Mouse (Mus musculus): ENCODE measurements around the gene Fgf10. TPM values are rescaled to one million over a fixed set of nuclear protein-coding genes. Genes with fewer than 3 reads are reported as not detected.

The Fgf10 gene
- total and polyA plus RNA-seq, 3 experiments = not detected

DNA sequence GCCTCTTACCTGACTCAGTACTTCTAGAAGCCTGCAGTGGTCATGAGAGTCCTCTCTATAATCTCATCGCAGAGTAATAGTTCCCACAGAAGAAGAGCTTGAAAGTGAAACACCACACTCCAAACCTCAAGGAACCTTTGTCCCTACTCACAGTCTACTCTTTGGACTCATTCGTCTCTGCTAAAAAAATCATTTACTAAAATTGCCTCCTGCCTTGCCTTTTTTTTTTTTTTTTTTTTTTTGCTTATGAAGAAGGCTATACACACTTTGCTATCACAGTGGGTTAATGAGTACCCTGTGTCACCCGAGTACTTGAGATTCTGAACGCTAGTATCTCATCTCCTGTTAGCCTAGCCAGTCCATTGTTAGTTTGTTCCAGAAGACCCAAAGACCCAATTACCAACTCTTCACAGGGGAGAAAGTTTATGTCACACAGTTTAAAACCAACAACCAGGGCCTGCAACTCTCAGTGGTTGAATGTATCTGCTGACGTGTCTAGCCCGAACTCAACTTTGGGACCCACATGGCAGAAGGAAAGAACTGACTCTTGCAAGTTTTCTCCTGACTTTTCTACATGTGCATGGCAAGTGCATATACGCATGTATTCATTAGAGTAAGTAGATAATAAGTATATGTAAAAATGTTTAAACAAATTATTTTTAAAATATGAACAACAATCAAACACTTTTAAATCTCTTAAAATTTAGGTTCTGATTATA is 10.8 kb upstream of the Fgf10 start:
- no peak overlapping the region for H3K27ac ChIP-seq (ENCODE audit: insufficient read depth, low read depth)
- peaks cover 0 to 3% of the 10 kb centered on the region in 2 experiments; a peak in 1 of 4 replicates for H3K4me1 ChIP-seq (ENCODE audit: control insufficient read depth in 1 of 2, insufficient read depth in 2 of 2)
- TF ChIP-seq MAX (IDR thresholded peaks at IDR 0.05; ENCODE audit: low read length) = no peak
- DNase-seq (ENCODE audit: extremely low read depth) = no peak
- no peaks in the 10 kb centered on the region for H3K79me2 ChIP-seq (replicated peaks; ENCODE audit: control insufficient read depth, extremely low read depth, insufficient read depth, poor library complexity, severe bottlenecking)
- no peaks in the 10 kb centered on the region for H3K27me3 ChIP-seq (replicated peaks)
- in situ Hi-C loops (cut with MboI; ENCODE audit: low pct_ligation_motif_present, low pct_unique_long_range_greater_than_20kb, low sequenced_read_pairs) = no loop called here
- H3K9ac ChIP-seq (ENCODE audit: insufficient read depth, low read depth) = no peak overlapping the region
- no peaks in the 10 kb centered on the region for H3K9me3 ChIP-seq (replicated peaks; ENCODE audit: low read length)
- H3K4me3 ChIP-seq (replicated peaks in 1 of 3; ENCODE audit: low read depth in 2 of 3, low read length in 2 of 3, poor library complexity in 1 of 3) = no peak overlapping the region
- H3K36me3 ChIP-seq (replicated peaks in 1 of 2; ENCODE audit: control insufficient read depth in 1 of 2, insufficient read depth in 1 of 2, low read length in 1 of 2) = no peaks in the 10 kb centered on the region
- dilution Hi-C loops (cut with MboI; ENCODE audit: extremely low pct_ligation_motif_present, extremely low pct_unique_long_range_greater_than_20kb, low sequenced_read_pairs) = no loop called here
- no peak overlapping the region; the same call in 1 of the 2 replicates for H3K4me2 ChIP-seq (ENCODE audit: insufficient read depth, low read depth, poor library complexity, severe bottlenecking)

DNA sequence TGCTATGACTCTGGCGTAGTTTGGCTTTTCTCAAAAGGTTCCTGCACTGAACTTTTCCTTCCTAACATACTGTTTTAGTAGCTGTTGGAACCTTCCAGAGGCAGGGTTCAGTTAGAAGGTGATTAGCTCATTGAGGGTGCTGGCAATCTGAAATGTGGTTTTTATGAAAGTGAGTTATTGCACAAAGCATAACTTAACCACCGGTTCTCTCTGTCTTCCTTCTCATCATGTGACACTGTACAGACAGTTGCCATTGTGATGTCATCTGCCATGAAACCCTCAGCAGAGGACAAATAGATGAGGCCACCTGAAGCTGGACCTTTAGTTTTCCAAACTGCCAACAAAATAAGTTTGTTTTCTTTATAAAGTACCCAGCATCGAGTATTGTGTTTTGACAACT is 7.9 kb upstream of the Fgf10 start:
- TF ChIP-seq KAT2A (IDR thresholded peaks at IDR 0.05; ENCODE audit: insufficient replicate concordance, low read length) (no peak), JUN (IDR thresholded peaks at IDR 0.05; ENCODE audit: insufficient read depth, low read depth, low read length) (no peak), CHD2 (IDR thresholded peaks at IDR 0.05; ENCODE audit: low read length) (no peak), MAZ (IDR thresholded peaks at IDR 0.05; ENCODE audit: low read depth, low read length) (no peak), PAX5 (IDR thresholded peaks at IDR 0.05; ENCODE audit: low read length) (no peak), ZC3H11A (IDR thresholded peaks at IDR 0.05; ENCODE audit: low read depth, low read length) (no peak), MYC (IDR thresholded peaks at IDR 0.05; ENCODE audit: low read depth, low read length) (no peak), MXI1 (IDR thresholded peaks at IDR 0.05; ENCODE audit: low read depth, low read length) (no peak), JUND (conservative IDR thresholded peaks at IDR 0.05; ENCODE audit: low read depth, low read length) (no peak), SIN3A (IDR thresholded peaks at IDR 0.05; ENCODE audit: low read length) (no peak), ELF1 (IDR thresholded peaks at IDR 0.05; ENCODE audit: low read depth, low read length) (no peak), UBTF (IDR thresholded peaks at IDR 0.05; ENCODE audit: low read depth, low read length) (no peak), GABPA (IDR thresholded peaks at IDR 0.05; ENCODE audit: insufficient replicate concordance, low read depth, low read length) (no peak), HCFC1 (IDR thresholded peaks at IDR 0.05; ENCODE audit: low read depth, low read length) (no peak), NELFE (IDR thresholded peaks at IDR 0.05; ENCODE audit: low read depth, low read length) (no peak), TBP (conservative IDR thresholded peaks at IDR 0.05; ENCODE audit: low read depth, low read length) (no peak), SMC3 (IDR thresholded peaks at IDR 0.05; ENCODE audit: low read depth, low read length) (no peak), TCF12 (IDR thresholded peaks at IDR 0.05; ENCODE audit: low read depth, low read length) (no peak)

More for the DNA sequence above, 7.9 kb upstream of the Fgf10 start:
- no peaks in the 10 kb centered on the region for H3K9me3 ChIP-seq (replicated peaks; ENCODE audit: low read length)
- no peak overlapping the region for H3K4me2 ChIP-seq (ENCODE audit: insufficient read depth, low read depth, poor library complexity, severe bottlenecking)
- H3K27me3 ChIP-seq (replicated peaks) = no peaks in the 10 kb centered on the region
- in situ Hi-C loops (cut with MboI; ENCODE audit: low pct_ligation_motif_present, low pct_unique_long_range_greater_than_20kb, low sequenced_read_pairs) (no loop called here), dilution Hi-C loops (cut with MboI; ENCODE audit: extremely low pct_ligation_motif_present, extremely low pct_unique_long_range_greater_than_20kb, low sequenced_read_pairs) (no loop called here)
- H3K36me3 ChIP-seq (replicated peaks in 1 of 2; ENCODE audit: control insufficient read depth in 1 of 2, insufficient read depth in 1 of 2, low read length in 1 of 2) = no peaks in the 10 kb centered on the region
- no peaks in the 10 kb centered on the region for H3K79me2 ChIP-seq (replicated peaks; ENCODE audit: control insufficient read depth, extremely low read depth, insufficient read depth, poor library complexity, severe bottlenecking)
- H3K27ac ChIP-seq (ENCODE audit: insufficient read depth, low read depth) = no peak overlapping the region
- no peak overlapping the region for H3K4me3 ChIP-seq (replicated peaks in 1 of 3; ENCODE audit: low read depth in 2 of 3, low read length in 2 of 3, poor library complexity in 1 of 3)
- peaks cover 0 to 3% of the 10 kb centered on the region in 2 experiments; a peak in 1 of 4 replicates for H3K4me1 ChIP-seq (ENCODE audit: control insufficient read depth in 1 of 2, insufficient read depth in 2 of 2)
- no peak overlapping the region for H3K9ac ChIP-seq (ENCODE audit: insufficient read depth, low read depth)
- no peak for DNase-seq (ENCODE audit: extremely low read depth)

Measured in CH12.LX (cell line).